Mouse (Mus musculus) telencephalon, adult 2 months (tissue): ENCODE data around the gene Gm43738.

Experiments
- DNase-seq: peaks from one replicate; pipeline ENCODE4 v3.0.0-alpha.2; 2011; ENCODE audit warnings: low read depth, low spot score

Gm43738 gene

DNA sequence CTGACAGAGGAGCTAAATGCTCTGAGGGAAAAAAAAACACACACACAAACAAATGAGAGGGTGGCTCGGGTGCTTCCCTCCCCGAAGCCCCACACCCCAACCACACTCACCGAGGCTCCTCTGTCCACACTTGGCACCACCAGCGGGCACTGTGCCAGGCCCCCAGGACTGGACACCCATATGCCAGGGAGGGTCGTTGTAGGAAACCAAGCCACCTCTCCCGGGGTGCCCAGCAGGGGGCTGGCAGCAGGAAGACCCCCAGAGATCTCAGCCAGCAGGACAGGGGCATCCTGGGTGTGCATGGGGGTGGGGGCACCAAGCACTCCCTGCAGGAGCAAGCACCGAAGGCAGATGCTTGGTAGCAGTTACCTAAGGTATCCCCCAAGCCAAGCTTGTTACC lies at the start of gene Gm43738:
Gm43738 (minus strand) TSS at position 289 of the 400 bp plus-strand sequence.
- no peak for DNase-seq

DNA sequence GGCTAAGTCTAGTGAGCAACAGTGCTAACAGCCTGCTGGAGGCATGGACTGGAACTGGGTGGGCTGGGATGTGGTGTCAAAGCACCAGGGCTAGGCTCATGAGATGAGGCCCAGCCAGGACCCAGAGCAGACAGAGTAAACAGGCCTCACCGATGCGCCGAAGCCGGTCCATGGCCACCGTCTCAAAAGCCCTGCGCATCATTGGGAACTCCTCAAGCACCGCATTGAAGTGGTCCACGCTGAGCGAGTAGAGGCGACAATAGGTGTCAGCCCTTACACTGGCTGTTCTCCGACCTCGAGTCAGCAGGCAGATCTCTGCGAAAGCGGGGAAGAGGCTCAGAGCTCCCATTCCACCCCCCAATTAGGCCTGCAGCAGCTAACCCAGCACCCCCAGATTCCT lies 47.7 kb upstream of the Gm43738 start:
- no peak for DNase-seq

DNA sequence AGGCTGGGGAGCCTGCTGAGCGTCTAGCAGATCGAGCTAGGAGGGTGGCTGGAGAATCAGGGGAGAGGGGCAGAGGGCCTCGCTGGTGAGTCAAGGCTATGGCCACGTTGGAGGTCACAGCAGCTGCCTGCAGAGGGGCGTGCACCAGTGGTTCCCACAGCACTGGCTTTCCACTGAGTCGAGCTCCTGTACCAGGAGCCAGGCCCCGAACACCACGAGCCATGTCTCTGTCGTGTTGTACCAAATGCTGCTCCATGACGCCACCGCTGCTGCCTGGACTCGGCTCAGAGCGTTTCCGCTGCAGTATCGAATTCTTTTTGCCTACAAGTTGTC lies 47.0 kb upstream of the Gm43738 start:
- no peak for DNase-seq

DNA sequence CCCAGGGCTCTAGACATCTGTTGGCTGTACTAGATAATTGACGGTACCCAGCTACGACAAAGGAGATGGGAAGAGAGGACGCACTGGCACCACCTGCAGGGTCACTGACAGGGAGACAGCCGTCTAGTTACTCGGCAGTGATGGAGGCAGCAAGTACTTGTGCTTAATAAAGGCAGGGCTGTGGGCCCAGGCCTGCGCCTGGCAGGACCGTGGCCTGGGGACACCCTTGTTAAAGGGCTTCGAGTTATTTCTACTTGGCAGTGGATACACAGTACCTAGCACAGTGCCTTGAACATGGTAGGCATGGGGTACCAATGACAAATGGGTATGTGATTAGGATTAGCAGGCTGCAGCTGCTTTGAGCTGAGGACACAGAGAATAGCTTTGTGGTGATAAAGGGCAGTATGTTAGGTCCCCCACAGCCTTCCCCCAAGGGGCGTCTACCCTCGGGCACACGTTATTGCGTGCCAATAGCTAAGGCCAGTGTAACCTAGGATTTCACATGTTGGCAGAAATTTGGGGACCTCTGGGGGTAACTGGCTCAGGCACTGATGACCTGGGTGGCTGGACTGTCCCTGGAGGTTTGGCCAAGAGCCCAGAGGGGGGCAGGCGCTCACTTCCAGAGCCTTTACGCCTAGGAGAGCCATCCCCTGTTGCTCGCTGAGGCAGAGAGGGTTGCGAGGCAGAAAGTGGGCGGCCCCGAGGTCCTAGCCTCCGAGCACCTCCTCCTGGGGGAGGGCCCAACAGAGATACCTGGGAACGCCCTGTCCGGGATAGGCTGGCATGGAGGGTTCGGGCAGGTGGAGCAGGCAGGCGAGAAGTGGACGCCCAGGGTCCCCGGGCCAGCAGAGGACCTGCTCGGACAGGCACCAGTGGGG lies 46.4 kb upstream of the Gm43738 start:
- no peak for DNase-seq

DNA sequence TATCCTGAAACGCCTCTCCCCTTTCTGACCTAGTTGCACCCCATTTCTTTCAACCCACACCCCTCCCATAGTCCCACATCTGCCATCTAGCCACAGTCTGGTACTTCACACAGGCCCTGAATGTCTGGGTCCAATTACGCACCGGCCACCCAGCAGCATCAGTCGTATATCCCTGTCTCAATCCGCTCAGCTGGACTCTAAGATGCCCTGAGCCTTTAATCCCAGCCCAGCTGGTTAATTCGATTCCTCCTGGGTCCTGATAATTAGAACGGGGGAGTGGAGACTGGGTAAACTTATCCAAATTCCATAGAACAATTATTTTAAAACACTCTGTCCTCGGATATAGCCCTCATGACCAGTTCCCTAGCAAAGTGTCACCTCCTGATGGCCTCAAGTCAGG lies 44.7 kb upstream of the Gm43738 start:
- DNase-seq, result no peak

DNA sequence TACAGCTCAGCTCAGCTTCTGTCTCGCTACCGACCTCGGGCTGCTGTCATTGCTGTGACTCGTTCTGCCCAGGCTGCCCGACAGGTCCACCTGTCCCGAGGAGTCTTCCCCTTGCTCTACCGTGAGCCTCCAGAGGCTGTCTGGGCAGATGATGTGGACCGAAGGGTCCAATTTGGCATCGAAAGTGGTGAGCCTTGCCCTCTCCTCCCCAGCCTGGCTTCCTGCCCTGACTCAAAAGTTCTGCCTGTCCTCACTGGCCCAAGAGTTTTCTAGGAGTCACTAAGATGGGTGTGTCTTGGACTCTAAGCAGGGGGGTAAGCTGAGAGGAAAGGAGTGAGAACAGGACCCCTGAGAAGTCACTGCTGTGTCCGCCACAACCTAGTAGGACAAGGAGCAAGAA lies 43.9 kb upstream of the Gm43738 start:
- no peak for DNase-seq

DNA sequence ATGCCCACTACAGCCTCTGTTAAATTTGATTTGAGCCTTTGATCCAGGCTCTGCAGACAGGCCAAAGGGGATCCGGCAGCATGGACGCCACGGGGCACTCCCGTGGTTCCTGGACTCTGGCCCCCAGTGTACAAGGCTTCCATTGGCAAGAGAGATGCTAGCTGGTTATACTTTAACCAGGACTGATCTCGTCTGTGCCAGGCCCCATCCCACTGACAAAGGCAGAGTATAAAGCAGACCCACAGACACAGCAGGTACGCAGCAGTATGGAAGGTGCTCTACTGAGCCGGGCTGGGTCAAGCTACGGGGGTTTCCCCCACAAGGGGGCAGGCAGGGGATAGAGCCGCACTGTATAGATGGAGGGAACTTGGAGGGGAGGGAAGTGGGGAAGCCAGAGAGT lies 35.5 kb upstream of the Gm43738 start:
- DNase-seq, result no peak

DNA sequence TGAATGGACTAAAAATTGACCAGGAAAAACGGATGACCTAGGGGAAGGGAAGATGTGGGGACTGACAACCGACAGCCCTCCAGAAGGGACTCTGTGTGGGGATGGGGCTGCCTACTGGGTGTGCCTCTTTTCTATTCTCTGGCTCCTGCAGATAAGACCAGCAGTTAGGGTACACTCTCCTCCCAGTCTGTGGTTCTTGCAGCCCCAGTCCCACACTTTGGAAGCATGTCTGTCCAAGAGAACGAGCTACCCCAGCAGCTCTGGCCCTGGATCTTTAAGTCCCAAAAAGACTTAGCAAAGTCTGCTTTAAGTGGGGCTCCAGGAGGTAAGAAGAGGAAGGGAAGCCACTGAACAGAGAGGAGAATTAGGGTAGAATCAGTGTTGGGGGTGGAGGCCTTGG lies 35.1 kb upstream of the Gm43738 start, which contains the start of gene Pklr:
Pklr (plus strand) TSS at position 185 of the 400 bp plus-strand sequence.
- DNase-seq, result no peak

DNA sequence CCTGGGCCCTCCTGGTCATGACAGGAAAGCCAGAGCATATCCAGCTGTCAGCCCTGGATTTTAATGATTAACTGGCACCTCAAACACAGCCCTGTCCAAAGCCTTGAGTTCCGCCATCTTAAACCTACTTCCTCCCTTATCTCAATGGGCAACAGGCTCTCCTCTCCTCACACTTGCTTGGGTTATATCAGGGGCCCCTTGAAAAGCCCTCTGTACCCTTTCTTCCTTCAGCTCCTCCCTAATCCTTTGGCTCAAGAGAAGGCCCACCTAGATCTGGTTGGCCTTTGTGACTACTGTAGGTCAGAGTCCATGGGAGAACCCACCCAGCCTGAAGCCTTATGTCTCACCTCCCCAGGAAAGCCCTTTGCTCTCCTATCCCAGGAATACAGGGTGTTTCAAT lies 32.9 kb upstream of the Gm43738 start:
- DNase-seq, result no peak

DNA sequence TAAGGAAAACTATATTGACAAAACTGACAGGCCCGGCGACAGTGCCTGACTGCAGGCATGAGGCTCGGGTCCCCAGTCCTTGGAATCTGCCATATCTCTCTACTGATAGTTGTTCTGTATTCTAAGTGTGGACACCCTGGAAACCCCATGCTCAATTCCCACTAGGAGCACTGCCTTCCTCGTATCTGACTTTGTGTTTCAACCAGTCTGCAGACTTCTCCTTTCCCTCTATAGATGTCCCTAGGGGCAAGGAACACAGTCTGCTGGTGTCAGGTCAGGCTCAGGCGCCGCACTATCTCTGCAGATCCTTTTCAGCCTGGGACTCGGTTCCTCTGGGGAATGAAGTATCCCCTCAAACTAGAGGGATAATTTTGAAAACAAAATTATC lies 32.2 kb upstream of the Gm43738 start:
- DNase-seq, result no peak

DNA sequence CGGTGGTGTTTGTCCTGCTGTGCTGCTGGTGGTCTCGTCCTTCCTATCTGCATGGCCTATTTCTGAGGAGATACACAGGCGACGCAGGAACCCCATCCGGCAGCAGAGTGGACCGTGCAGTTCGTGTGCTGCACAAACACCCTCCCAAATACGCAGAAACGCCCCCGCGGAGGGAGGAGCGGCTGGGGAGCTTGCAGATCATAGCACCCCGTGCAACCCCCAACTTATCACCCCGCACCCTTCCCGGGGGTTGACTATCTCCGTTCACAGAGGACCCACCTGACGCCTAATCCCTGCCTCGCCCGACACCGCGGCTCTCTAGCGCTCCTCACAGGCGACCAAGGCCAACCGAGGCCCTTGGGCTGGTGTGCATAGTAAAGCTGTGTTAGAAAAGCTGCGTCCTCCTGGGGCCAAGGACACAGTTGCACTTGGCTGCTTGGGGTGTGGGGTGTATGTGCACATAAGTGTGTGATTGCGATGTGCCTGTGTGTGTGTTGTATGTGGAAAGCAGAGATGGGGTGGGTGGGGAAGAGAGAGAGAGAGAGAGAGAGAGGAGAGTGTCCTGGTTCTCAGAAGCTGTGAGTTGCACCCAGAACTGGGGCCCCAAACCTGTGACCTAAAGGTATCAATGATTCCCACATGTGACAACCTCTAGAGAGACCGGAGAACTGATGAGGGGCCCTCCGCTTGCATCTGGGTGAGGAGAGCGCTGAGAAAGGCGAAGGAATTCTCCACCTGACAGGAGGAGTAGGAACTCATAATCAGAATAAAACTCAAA lies 31.6 kb upstream of the Gm43738 start:
- DNase-seq, result peak; percentile 33

DNA sequence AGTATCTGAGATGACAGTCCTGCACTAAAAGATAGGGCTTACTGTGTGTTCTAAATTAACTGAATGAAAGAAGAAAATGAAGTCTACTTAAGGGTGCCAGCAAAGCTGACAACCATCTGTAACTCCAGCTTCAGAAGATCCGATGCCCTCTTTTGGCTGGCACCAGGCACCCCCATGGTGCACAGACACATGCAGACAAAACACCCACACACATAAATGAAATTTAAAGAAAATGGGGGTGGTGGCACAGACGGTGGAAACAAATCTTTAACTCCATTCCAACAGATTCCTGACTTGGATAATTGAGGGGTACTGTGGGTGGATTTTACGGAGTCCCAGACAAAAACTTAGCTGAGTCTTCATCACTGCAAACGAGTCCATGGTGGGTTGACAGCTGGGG lies 30.9 kb upstream of the Gm43738 start:
- DNase-seq, result peak; percentile 93

DNA sequence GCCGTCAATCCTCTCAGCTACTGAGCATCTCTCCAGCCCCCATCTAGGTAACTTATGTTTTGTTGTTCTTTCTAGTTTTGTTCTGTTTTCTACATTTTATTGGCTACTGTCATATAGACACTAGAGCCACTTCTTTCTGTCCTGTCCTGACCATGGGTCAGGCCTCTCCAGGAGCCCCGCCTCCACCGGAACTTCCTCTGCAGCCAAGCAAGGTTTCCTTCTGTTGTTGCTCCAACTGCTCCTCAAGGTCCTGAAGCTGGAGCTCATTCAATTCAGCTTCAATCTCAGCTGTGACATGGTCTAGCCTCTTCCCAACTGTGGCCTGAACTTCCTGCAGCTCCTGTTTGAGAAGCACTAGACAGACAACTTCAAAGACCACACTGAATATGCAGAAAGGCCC lies 29.0 kb upstream of the Gm43738 start:
- DNase-seq, result no peak

DNA sequence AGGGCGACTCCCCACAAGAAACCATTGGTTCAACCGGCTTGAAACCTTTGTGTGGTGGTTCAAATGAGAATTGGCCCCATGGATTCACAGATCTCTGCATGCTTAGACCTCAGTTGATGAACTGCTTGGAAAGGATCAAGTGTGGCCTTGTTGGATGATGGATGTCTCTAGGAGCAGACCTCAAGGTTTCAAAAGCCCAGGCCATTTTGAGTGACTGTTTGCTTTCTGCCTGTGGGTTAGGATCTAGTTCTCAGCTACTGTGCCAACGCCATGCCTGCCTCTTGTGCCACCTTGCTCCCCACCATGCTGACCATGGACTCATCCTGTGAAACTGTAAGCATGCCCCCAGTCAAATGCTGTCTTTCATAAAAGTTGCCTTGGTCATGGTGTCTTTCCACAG lies 25.1 kb upstream of the Gm43738 start:
- DNase-seq, result no peak

DNA sequence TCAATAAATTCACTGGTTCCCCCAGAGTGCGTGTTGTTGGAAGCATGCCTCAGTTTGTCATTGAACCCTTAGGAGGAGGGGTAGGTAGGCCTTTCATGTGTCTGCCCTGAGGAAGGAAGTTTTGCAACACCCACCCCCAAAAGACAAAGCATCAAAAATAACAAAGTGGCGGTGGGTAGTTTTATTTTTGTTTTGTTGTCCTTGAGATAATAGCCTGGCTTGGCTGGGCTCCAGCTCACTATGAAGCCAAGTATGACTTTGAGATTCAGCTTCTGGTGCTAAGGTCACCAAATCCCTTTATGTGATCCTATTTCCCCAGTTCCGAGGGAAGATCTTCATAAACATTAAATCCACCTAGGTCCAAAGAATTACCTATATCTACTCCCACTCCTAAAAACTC lies 23.3 kb upstream of the Gm43738 start:
- no peak for DNase-seq

DNA sequence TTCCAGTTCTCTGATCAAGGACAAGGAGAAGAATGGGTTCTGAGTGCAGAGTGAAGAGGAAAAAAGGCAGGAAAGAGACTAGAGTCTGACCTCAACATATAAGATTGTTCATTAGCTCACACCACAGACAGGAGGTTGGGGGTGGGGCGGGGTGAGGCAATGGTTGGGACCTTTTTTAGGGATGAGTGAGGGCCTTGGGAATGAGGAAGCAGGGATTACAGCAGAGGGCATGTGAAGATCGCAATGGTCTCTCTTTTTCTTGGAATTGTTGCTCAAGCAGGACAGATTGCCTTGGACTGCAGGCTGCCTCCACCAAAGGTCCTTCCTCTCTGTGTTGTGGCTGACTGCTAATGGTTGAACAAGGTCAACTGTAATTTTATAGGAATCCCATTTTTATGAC lies 22.4 kb upstream of the Gm43738 start:
- no peak for DNase-seq

DNA sequence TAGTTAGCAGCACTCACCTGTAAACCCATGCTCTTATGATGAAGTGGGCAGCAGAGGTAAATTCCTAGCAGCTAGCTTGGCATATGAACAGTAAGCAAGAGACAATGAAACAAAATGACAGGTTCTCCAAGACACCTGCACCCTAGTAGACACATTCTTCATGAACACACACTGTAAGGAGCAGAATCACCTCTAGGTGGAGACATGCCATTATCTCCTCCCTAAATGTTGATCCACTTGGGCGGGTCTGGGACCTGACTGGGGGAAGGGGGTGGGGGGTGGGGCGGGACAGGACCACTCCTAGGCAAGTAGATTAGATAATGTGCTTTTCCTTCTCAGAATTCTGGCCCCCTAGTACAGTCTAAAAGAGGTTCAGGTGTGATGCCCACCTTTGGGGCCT lies 14.6 kb upstream of the Gm43738 start:
- DNase-seq, result no peak

DNA sequence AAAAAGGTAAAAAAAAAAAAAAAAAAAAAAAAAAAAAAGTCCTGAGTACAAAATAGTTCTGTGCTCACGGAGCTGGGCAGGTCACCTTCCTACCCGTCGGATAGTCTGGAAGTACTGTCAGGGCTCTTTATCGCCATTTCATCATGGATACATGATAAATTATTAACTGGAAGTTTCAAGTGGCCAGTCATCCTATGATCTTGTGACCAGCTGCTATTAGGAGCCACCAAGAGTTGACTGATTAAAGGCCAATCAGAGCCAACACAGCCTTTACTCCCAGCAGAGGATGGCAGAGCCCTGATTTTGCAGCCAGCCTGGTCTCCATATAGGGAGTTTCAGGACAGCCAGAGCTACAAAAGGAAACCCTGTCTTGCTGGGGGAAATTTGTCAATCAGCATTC lies 12.2 kb upstream of the Gm43738 start:
- DNase-seq, result no peak

DNA sequence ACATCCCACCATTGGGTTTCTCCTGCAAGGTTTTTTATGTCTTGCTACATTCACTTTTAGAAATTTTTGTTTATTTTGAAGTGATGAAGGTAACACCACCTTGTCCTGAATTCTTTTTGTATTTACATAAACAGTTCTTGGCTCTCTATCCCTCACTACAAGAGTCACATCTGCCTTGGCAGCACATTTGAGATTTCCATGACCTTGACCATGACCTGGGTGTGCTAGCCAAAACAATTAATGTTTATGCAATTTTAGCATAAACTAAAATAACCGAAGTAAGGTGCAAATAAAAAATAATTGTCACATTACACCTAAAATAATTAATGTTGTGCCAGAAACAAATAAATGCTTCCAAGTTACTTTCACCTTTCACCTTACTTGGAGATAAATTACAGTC lies 7.2 kb upstream of the Gm43738 start:
- DNase-seq, result no peak

DNA sequence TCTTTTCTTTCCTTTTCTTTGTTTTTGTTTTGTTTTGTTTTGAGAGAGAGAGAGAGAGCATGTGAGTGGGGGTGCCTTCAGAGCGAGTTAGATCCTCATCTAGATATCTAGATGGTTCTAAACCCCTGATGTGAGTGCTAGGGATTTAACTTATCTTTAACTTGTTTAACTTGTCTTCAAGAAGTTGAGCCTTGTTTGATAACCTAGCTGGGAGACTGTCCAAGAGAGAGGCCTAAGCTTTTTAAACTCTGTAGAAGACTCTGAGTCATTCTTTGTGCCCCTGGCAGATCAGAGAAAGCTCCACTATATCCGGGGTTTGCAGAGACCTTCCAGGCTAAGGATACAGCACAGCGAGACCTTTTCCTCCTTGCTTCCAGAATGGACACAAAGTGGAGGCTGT lies 6.6 kb upstream of the Gm43738 start:
- DNase-seq, result no peak

DNA sequence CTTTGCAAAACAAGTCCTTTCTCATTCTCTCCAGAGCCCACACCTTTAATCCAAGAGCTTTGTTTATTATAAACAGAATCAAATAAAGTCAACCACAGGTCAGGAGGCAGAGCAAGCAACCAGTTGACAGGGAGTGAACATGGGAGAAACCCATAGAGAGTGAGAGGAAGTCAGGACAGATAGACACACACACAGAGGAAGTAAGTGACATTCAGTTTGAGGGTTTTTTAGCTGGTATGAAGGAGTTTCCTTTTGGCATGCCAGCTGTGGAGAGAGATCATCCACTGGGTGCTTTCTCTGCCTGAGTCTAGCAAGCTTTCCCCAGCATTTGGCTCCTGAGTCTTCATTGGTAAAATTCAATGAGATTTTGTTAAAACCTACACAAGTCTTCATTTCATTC lies 6.0 kb upstream of the Gm43738 start:
- DNase-seq, result no peak

DNA sequence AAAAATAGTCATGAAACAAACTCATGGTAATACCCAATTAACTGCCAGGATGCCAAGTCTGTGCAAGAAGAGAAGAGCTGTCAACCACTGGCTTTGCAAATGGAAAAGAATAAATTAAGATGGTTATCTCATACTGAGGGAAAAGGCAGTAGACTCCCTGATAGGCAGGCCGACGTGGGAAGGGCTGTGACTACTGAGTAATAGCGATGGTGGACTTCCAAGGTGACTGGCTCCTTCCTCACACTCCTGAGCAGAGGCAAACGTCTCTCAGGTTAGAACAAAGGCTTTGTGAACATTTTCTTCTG lies 2.3 kb upstream of the Gm43738 start:
- no peak for DNase-seq
